Mouse (Mus musculus): ENCODE data around the gene Tcf25. TPM values are rescaled to one million over a fixed set of nuclear protein-coding genes. Genes with fewer than 3 reads are reported as not detected.

Gene Tcf25
- polyA plus RNA-seq, 1 experiment from 2014 or later: 50.6 TPM

DNA sequence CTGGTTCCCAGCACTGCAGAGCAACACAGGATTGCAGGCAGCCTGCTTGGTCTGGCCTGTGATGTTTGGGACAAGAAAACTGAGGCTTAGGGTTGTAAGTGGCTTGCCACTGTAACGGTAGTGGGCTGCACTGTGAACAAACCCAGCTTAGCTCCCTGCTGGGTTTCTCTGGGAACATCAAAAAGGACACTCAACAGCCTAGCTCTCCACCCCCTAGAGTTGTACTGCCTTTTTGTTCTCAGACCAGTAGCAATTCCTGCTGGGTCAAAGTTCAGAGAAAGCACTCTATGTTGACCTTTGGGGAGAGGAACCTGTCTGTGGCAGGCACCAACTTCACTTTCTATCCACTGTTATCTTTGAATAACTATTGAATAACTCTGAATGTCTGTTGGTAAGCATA, 39.1 kb upstream of the Tcf25 start:
- Histone ChIP-seq H3K27ac (replicated peaks) (peak overlapping the region; percentile 57; the same call in 1 of the 2 replicates), H3K9me3 (replicated peaks) (no peaks in the 10 kb centered on the region), H3K27me3 (peaks cover 23% of the 10 kb centered on the region), H3K9ac (no peak overlapping the region), H3K4me1 (replicated peaks) (peaks cover 56% of the 10 kb centered on the region), H3K4me2 (peak overlapping the region; percentile 97), H3K4me3 (replicated peaks) (0 out of 2 replicates have a peak overlapping the region, but pooled peaks have one; percentile 70), H3K36me3 (replicated peaks) (no peaks in the 10 kb centered on the region)
- WGBS (ENCODE audit: insufficient replicate concordance): 22% methylated on average over 1 of the region's 1 CpGs
- no peak for ATAC-seq (ENCODE audit: insufficient read depth)

DNA sequence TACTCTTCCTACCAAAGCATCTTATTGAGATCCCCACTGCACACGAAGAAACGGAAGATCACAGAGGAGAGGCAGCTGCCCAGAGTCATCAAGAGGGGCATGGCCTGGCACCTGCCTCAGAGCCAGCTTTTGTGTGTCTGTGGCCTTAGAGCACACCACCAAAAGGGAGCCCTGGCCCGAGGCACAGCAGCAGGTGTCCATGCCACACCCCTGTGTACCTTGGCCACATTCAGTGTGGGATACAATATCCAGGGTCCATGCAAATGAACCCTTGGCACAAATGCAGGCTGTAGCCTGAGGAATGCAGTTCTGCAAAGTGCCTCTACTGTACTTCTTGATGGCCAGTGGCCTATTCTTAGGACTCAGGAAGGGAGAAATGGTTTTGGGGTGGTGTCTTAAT, 36.1 kb upstream of the Tcf25 start:
- whole genome bisulfite sequencing (ENCODE audit: insufficient replicate concordance): 76% methylated on average over 3 of the region's 3 CpGs
- Histone ChIP-seq H3K9ac (no peak overlapping the region), H3K27me3 (peaks cover 22% of the 10 kb centered on the region), H3K27ac (replicated peaks) (no peak overlapping the region), H3K4me2 (no peak overlapping the region), H3K9me3 (replicated peaks) (no peaks in the 10 kb centered on the region), H3K4me1 (replicated peaks) (peaks cover 46% of the 10 kb centered on the region), H3K4me3 (replicated peaks) (no peak overlapping the region), H3K36me3 (replicated peaks) (no peaks in the 10 kb centered on the region)
- no peak for ATAC-seq (ENCODE audit: insufficient read depth)

DNA sequence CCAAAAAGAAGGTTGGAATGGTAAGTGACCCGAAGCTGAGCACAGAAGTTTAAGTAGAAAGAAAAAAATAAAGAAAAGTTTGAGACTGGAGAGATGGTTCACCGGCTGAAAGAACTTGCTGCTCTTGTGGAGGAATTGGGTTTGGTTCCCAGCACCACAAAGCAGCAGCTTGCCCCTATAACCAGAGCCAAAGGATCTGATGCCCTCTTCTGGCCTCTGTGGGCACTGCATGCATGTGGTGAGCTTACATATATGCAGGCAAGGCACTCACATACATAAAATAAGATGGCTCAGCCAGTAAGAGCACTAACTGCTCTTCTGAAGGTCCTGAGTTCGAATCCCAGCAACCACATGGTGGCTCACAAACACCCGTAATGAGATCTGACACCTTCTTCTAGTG, 33.5 kb upstream of the Tcf25 start:
- WGBS (ENCODE audit: insufficient replicate concordance): 82% methylated on average over 4 of the region's 4 CpGs

DNA sequence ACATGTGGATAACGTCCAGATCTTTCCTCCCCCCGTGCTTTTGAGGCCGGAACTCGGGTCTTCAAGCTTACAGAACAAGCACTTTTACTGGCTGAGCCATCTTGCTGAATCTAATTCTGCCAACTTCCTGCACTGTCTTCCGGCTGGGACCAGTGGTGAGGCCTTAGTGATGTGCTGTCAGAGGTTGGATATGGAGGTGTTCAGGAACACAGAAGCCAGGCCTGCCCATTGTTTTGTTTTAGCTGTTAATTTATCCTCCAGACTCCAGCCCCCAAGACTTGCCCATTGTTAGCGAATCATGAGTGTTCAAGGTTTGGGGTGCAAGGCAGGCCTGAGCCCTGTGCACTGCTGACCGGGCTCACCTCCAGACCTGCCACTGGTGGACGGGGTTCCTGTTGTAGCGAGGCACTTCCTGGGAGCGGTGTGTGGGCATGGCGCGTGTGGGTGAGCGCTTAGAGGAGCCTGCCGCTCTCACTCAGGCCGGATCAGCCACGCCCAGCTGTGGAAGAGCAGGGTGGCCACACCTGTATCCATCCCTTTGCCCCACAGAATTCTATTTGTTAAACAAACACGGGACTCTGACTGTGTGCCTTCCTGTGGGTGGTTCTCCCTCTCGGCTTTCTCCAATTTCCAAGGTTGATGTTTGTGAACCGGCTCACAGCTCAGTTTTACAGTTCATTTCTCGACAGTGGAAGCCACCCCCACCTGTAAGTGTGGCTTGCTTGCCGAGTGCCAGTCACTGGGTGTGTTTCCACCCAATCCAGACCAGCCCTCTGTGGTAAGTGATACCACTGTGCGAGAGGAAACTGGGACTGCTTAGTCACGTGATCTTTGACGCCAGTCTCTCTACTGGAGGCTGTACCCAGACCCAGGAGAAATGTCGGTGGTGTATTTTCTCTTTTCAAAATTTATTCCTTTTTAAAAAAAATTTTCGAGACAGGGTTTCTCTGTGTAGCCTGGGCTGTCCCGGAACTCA, 32.2 kb upstream of the Tcf25 start:
- H3K27ac ChIP-seq (replicated peaks): no peak overlapping the region
- H3K4me2 ChIP-seq: peak overlapping the region; percentile 25

More for the DNA sequence above, 33.5 kb upstream of the Tcf25 start:
- no peak for ATAC-seq (ENCODE audit: insufficient read depth)
- Histone ChIP-seq H3K9me3 (replicated peaks) (no peaks in the 10 kb centered on the region), H3K36me3 (replicated peaks) (no peaks in the 10 kb centered on the region), H3K4me2 (no peak overlapping the region), H3K9ac (no peak overlapping the region), H3K27me3 (no peaks in the 10 kb centered on the region), H3K4me3 (replicated peaks) (no peak overlapping the region), H3K4me1 (replicated peaks) (peaks cover 42% of the 10 kb centered on the region), H3K27ac (replicated peaks) (no peak overlapping the region)

GRCm38 (mm10) chr8:123342253-123342652, 31.3 kb upstream of the Tcf25 start:
- Histone ChIP-seq H3K27ac (replicated peaks) (no peak overlapping the region), H3K4me2 (no peak overlapping the region), H3K27me3 (no peaks in the 10 kb centered on the region), H3K9ac (no peak overlapping the region), H3K4me3 (replicated peaks) (no peak overlapping the region), H3K4me1 (replicated peaks) (peaks cover 38% of the 10 kb centered on the region), H3K9me3 (replicated peaks) (no peaks in the 10 kb centered on the region), H3K36me3 (replicated peaks) (no peaks in the 10 kb centered on the region)
- WGBS (ENCODE audit: insufficient replicate concordance): 48% methylated on average over 8 of the region's 8 CpGs
- no peak for ATAC-seq (ENCODE audit: insufficient read depth)

More for the DNA sequence above, 32.2 kb upstream of the Tcf25 start:
- Histone ChIP-seq H3K4me1 (replicated peaks) (peaks cover 42% of the 10 kb centered on the region), H3K9ac (no peak overlapping the region), H3K27me3 (no peaks in the 10 kb centered on the region), H3K36me3 (replicated peaks) (no peaks in the 10 kb centered on the region), H3K4me3 (replicated peaks) (0 out of 2 replicates have a peak overlapping the region, but pooled peaks have one; percentile 1), H3K9me3 (replicated peaks) (no peaks in the 10 kb centered on the region)
- WGBS (ENCODE audit: insufficient replicate concordance): 56% methylated on average over 27 of the region's 27 CpGs
- ATAC-seq (ENCODE audit: insufficient read depth): peak; percentile 51; the same call in 1 of the 2 replicates

DNA sequence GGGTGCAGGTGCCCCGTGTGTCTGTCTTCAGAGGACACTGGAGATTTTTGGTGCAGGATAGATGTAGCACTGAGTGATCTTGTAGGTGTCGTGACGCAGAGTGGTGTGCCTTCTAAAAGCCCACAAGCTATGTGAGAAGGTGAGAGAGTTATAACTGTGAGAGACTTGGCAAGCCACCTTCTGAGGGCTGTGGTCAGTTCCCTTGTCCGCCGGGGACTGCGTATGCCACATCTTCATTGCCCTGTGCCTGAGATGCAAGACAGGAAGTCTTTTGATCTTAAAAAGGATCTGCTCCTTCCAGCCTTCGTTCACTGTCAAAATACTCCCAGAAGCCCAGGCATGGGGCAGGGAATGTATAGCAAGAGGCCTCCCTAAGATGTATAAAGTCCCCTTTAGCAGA, 30.6 kb upstream of the Tcf25 start:
- no peaks in the 10 kb centered on the region for H3K36me3 ChIP-seq (replicated peaks)

GRCm38 (mm10) chr8:123343422-123343821, 30.1 kb upstream of the Tcf25 start:
- H3K9me3 ChIP-seq (replicated peaks): no peaks in the 10 kb centered on the region
- no peaks in the 10 kb centered on the region for H3K36me3 ChIP-seq (replicated peaks)
- no peaks in the 10 kb centered on the region for H3K27me3 ChIP-seq
- peaks cover 48% of the 10 kb centered on the region for H3K4me1 ChIP-seq (replicated peaks)
- no peak for ATAC-seq (ENCODE audit: insufficient read depth)
- WGBS (ENCODE audit: insufficient replicate concordance): 74% methylated on average over 12 of the region's 12 CpGs
- no peak overlapping the region for H3K27ac ChIP-seq (replicated peaks)
- no peak overlapping the region for H3K4me3 ChIP-seq (replicated peaks)
- H3K9ac ChIP-seq: no peak overlapping the region
- no peak overlapping the region for H3K4me2 ChIP-seq

More for the DNA sequence above, 30.6 kb upstream of the Tcf25 start:
- Histone ChIP-seq H3K4me2 (no peak overlapping the region), H3K27ac (replicated peaks) (no peak overlapping the region), H3K4me1 (replicated peaks) (peaks cover 42% of the 10 kb centered on the region), H3K9ac (no peak overlapping the region), H3K9me3 (replicated peaks) (no peaks in the 10 kb centered on the region), H3K4me3 (replicated peaks) (no peak overlapping the region), H3K27me3 (no peaks in the 10 kb centered on the region)
- WGBS (ENCODE audit: insufficient replicate concordance): 43% methylated on average over 7 of the region's 7 CpGs
- ATAC-seq (ENCODE audit: insufficient read depth): no peak

DNA sequence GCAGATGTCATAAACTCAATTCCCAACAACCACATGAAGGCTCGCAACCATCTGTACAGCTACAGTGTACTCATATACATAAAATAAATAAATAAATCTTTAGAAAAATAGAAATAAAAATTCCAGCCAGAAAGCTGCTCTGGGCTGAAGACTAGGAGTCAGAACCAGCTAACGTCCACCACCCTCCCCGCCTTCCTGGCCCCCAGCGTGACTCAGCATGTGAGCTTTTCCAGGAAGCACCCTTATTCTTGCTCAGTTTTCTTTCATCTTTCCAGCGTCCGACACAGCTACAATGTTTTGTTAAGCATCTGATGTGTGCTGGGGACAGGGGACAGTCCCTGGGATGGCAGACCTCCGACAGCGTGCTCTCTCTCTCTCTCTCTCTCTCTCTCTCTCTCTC, 28.4 kb upstream of the Tcf25 start:
- Histone ChIP-seq H3K36me3 (replicated peaks) (no peaks in the 10 kb centered on the region), H3K9ac (no peak overlapping the region), H3K4me2 (no peak overlapping the region), H3K9me3 (replicated peaks) (no peaks in the 10 kb centered on the region), H3K4me1 (replicated peaks) (peaks cover 56% of the 10 kb centered on the region), H3K27ac (replicated peaks) (no peak overlapping the region), H3K4me3 (replicated peaks) (no peak overlapping the region), H3K27me3 (no peaks in the 10 kb centered on the region)
- 56% methylated on average over 8 of the region's 8 CpGs for WGBS (ENCODE audit: insufficient replicate concordance)
- ATAC-seq (ENCODE audit: insufficient read depth): no peak

DNA sequence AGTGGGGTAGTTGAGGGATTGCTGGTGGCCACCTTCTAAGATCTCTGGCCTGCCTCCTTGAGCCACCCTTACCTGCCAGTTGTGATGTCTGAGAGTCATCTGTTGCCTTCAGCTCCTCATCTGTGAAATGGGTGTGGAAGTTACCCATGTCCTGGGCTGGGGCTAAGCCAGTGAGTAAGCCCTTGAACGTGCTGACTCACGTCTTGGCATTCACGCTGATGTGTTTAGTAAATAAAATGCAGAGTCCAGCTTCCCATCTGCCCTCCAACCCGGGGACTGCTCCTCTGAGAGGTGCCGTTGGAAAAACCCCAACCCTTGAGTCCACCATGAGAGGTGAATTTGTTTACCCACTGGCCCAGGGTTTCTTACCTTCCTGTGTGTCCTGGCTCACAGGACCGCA, 27.7 kb upstream of the Tcf25 start:
- Histone ChIP-seq H3K4me2 (no peak overlapping the region), H3K9me3 (replicated peaks) (no peaks in the 10 kb centered on the region), H3K27me3 (no peaks in the 10 kb centered on the region), H3K4me3 (replicated peaks) (no peak overlapping the region), H3K27ac (replicated peaks) (no peak overlapping the region), H3K4me1 (replicated peaks) (peaks cover 52% of the 10 kb centered on the region), H3K36me3 (replicated peaks) (no peaks in the 10 kb centered on the region), H3K9ac (no peak overlapping the region)
- WGBS (ENCODE audit: insufficient replicate concordance): 79% methylated on average over 6 of the region's 6 CpGs
- no peak for ATAC-seq (ENCODE audit: insufficient read depth)

GRCm38 (mm10) chr8:123347293-123347692, 26.3 kb upstream of the Tcf25 start:
- Histone ChIP-seq H3K4me1 (replicated peaks) (peaks cover 37% of the 10 kb centered on the region), H3K9me3 (replicated peaks) (no peaks in the 10 kb centered on the region), H3K36me3 (replicated peaks) (no peaks in the 10 kb centered on the region), H3K9ac (no peak overlapping the region), H3K27ac (replicated peaks) (no peak overlapping the region), H3K4me3 (replicated peaks) (no peak overlapping the region), H3K4me2 (no peak overlapping the region), H3K27me3 (no peaks in the 10 kb centered on the region)
- no peak for ATAC-seq (ENCODE audit: insufficient read depth)
- WGBS (ENCODE audit: insufficient replicate concordance): 25% methylated on average over 2 of the region's 2 CpGs

GRCm38 (mm10) chr8:123348237-123348843, 25.2 kb upstream of the Tcf25 start:
- peak; percentile 26; the same call in 1 of the 2 replicates for ATAC-seq (ENCODE audit: insufficient read depth)
- H3K4me1 ChIP-seq (replicated peaks): peaks cover 29% of the 10 kb centered on the region
- no peak overlapping the region for H3K9ac ChIP-seq
- no peaks in the 10 kb centered on the region for H3K36me3 ChIP-seq (replicated peaks)
- no peak overlapping the region for H3K4me2 ChIP-seq
- 56% methylated on average over 9 of the region's 9 CpGs for WGBS (ENCODE audit: insufficient replicate concordance)
- no peak overlapping the region for H3K27ac ChIP-seq (replicated peaks)
- H3K4me3 ChIP-seq (replicated peaks): no peak overlapping the region
- no peaks in the 10 kb centered on the region; the same call in 1 of the 2 replicates for H3K27me3 ChIP-seq
- no peaks in the 10 kb centered on the region for H3K9me3 ChIP-seq (replicated peaks)

Data from liver, embryonic 15.5 days (tissue).